Mouse (Mus musculus): ENCODE measurements at regions not wholly inside any gene's neighbourhood (a gene's known extent, or its start where the extent isn't known, plus 50 kb on each side); places are given as distances from the start of the nearest gene placed in this dataset.

DNA sequence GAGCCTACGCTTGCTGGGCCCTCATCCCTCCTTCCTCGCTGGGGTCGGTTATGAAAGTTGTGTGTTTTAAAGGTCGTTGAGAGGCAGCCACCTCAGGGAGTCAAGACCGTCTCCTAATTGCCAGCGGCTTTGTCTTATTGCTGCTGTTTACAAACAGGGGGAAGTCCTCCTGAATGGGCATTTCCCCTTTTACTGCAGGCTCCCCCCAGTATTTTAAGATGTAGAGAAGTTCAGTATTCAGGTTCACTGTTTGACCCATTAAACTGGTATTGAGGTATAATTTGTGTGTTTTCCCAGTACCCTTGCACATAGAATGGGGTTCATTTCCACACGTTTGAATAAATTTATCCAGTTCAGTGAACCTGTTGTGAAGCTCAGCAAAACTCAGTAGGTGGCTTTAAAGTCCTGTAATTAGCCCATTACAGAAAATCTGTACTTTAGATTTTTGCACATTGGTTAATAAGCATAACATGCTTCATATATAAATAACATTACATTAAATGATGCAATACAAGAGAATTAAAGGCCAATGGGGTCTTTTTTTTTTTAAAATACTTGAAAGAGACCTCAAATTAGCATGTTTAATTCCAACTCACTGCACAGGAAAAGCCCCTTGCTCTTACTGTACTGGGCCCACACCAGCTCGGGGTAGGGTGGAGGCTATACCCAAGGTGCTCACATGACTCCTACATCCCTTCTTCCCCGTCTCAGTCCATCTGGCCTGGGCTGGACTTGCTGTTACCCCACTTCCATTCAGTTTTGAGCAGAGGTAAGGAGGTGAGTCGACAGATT is 63.7 kb downstream of the Nkx2-1 start:
- DNase-seq (ENCODE audit: extremely low read depth, insufficient read length, low spot score), result no peak

- no peak for DNase-seq (ENCODE audit: extremely low read depth, insufficient read length, low spot score)
Measured at GRCm38 (mm10) chr12:56470932-56471500, 65.7 kb downstream of the Nkx2-1 start.

- no peak for DNase-seq (ENCODE audit: extremely low read depth, insufficient read length, low spot score)
Measured at GRCm38 (mm10) chr12:56459508-56460119, 77.1 kb downstream of the Nkx2-1 start.

DNA sequence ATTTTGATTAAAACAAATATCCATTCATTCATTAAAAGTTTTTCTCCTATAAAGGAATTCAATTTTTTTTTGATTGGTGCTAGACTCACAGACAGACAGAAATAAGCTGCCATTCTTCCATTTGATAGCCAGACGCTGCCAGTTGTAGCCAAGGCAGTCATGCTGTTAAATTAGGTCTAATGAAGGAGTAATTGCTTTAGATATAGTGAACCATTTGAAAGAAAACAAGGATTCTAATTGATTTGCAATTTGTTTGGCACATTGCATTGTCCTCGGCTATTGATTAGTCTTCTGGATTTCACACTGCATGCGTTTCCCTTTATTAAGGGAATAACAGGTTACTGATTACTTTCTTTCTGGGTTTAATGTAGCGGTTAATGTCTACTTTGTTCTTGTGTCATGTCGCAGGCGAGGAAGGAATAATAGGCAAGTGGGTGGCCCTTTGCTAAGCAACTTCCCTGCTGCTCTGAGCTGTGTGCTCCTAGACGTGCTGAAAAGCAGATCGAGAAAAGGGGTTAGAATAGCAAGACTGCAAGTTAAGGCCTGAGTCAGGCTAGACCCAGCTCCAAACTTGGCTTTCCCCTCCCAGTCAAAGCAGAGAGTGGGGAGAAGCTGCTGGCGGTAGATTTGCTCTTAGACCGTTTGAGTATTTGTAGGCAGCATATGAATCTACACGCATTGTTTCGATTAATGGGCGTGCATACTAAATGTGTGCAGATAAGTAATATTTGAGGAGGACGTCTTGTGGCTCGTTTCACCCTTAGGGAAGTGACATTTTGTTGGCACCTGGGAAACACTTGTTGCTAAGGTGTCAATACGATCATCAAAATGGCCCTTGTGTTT is 77.8 kb downstream of the Nkx2-1 start:
- no peak for DNase-seq (ENCODE audit: extremely low read depth, insufficient read length, low spot score)

GRCm38 (mm10) chr12:56457951-56458350 is 78.8 kb downstream of the Nkx2-1 start:
- DNase-seq (ENCODE audit: extremely low read depth, insufficient read length, low spot score), result no peak

DNA sequence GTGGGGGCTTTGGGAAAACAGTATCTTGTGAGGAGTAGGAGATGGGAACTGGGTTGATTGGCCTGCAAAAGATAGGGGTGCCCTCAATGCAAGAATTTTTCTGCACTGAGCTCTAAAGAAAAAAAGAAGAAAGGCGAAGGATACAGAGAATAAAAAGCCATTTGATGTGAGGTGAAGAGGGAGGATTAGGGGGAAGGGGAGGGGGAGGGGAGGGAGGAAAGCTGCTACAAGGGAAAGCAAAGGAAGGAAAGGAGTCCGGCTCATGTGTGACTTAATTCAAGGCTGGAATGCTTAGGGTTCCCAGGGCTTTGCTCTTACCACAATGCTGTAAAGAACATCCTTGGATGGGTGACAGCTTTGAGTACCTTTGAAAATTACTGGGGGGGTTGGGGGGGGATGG is 79.4 kb downstream of the Nkx2-1 start:
- DNase-seq (ENCODE audit: extremely low read depth, insufficient read length, low spot score), result no peak

GRCm38 (mm10) chr12:56450261-56450660 is 86.4 kb downstream of the Nkx2-1 start:
- DNase-seq (ENCODE audit: extremely low read depth, insufficient read length, low spot score), result no peak

DNA sequence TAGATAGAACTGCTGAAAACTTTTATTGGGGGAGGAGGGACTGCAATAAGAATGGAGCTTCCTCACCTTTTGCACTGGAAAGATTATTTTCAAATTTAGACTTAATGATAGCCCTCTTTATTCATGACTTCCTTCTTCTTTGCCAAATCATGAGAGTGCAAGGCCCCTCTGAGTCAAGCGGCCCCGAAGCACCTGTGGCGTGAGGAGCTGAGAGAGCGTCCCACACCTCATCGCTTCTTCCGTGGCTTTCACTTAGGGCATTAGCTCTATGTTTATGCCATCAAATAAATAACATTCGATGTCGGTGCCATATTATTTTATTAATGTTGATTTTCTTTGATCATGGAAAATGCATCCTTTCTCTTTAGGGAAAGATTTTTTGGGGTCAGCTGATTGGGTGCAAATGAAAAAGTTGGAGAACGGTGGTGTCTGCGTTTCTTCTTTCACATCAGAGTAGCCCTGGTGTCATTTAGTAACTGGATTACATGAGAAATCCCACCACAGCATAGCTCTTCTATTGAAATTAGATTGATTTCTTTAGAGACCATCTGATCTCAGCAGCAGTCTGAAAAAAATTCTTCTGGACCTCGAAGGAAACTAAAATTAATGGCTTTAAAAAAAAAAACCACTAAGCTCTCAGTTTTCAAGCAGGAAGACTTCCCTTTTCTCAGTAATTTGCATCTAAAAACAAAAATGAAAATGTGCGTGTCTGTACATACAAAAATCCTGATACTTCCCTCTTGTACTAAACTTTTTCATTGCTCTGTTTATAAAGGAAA is 87.7 kb downstream of the Nkx2-1 start:
- DNase-seq (ENCODE audit: extremely low read depth, insufficient read length, low spot score), result no peak

DNA sequence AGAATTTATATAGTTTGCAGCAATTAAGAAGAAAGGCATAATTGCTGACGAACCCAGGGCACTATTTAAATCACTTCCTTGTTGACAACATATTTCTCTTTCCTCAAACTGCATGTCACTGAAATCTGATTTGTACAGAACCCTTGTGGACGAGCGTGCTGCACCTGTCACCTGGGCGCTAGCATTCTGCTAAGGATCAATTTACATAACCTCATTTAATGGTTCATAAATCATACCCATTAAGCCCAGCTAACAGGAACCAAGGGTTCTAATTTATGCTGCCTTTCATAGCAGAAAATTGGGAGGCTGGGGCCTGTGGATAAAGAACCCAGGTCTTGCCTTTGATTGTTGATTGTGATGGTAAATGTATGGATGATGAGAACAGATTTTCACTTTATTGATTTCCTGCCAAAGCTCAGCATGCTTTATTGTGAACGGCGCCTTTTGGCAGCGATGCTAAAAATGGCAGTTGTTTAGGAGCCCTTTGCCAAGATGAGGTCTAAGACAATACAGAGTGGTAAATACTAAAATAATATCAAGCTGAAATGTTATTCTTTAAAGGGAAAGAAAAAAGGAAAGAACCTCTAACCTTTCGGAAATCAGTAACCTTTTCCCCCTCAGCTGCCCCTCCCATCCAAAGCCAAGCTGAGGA is 95.4 kb downstream of the Nkx2-1 start:
- no peak for DNase-seq (ENCODE audit: extremely low read depth, insufficient read length, low spot score)

- DNase-seq (ENCODE audit: extremely low read depth, insufficient read length, low spot score), result no peak
Measured at GRCm38 (mm10) chr12:56440068-56440847, 94.6 kb upstream of the Mbip start.

DNA sequence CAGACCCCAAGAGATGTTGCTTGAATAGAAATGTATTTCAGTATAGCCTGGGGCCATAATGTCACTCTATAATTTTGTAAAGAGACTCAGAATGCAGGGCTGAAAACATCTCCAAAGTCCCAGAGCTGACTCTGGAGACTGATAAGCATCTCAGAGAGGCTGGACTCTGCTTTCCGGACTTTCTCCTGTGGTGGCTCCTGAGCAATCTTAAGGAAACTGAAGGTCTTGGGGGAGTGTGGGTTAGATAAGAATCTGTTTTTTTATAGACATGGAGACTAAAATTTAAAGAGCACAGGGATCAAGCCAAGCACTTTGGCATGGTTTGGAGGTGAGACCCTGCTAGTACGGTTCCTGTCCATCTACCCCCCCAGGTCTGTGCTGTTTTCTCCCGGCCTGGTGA is 92.7 kb upstream of the Mbip start:
- no peak for DNase-seq (ENCODE audit: extremely low read depth, insufficient read length, low spot score)

DNA sequence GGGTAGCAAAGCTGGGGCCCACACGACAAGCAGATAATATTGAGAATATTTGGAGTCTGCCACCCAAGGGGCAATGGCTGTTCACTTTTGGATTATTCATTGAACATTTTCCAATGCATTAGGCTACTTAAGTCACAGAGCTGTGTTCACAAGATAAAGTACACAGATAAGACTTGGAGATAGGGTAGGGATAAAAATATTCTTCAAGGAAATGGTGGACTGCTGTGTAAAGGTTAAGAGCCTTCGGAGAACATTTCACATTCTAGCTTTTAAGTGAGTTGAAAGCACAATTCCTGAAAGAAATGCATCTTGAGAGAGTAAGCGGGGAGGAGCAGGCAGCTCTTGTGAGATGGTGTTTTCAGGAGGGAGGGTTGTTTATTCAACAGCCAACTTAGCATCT is 92.3 kb upstream of the Mbip start:
- DNase-seq (ENCODE audit: extremely low read depth, insufficient read length, low spot score), result no peak

DNA sequence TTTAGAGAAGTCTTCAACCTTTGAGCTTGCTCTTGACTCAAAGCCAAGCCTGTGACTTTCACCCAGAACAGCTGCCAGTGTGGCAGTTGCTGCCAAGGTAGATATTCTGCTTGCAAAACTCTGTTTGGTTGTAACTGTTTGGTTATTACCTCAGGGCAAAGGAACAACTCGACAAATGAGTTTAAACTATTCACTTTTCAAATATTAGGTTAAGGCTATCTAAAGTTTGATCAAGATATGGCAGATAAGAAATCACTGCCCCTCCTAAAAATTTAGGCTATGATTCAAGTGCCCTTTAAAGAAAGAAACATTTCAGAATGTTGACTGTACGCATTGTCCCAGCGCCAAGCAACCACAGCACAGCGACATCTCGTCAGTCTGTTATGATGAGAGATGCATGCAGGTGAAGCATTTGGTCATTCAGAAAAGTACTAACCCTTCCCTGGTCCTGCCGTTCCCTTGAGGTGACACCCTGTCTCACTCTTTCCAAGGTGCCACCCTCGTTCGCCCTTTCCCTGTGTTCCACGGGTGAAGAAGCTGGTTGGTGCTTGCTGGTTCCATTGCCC is 81.1 kb upstream of the Mbip start:
- DNase-seq (ENCODE audit: extremely low read depth, insufficient read length, low spot score), result no peak

- DNase-seq (ENCODE audit: extremely low read depth, insufficient read length, low spot score), result no peak
Measured at GRCm38 (mm10) chr12:56416106-56416505, 70.4 kb upstream of the Mbip start.

GRCm38 (mm10) chr12:56414861-56415765 is 69.4 kb upstream of the Mbip start:
- peak; percentile 49 for DNase-seq (ENCODE audit: extremely low read depth, insufficient read length, low spot score)

GRCm38 (mm10) chr12:56405658-56406057 is 60.0 kb upstream of the Mbip start:
- no peak for DNase-seq (ENCODE audit: extremely low read depth, insufficient read length, low spot score)

GRCm38 (mm10) chr12:56404833-56405232 is 59.1 kb upstream of the Mbip start:
- peak; percentile 12 for DNase-seq (ENCODE audit: extremely low read depth, insufficient read length, low spot score)

GRCm38 (mm10) chr12:56404262-56404661 is 58.6 kb upstream of the Mbip start:
- DNase-seq (ENCODE audit: extremely low read depth, insufficient read length, low spot score), result no peak
